Mouse (Mus musculus) lung, postnatal 36 days (tissue): ENCODE results near the gene Lef1.

Source experiments
- DNase-seq: peaks from one replicate; pipeline ENCODE4 v3.0.0; 2022; ENCODE audit warnings: mixed read lengths

Gene Lef1

DNA sequence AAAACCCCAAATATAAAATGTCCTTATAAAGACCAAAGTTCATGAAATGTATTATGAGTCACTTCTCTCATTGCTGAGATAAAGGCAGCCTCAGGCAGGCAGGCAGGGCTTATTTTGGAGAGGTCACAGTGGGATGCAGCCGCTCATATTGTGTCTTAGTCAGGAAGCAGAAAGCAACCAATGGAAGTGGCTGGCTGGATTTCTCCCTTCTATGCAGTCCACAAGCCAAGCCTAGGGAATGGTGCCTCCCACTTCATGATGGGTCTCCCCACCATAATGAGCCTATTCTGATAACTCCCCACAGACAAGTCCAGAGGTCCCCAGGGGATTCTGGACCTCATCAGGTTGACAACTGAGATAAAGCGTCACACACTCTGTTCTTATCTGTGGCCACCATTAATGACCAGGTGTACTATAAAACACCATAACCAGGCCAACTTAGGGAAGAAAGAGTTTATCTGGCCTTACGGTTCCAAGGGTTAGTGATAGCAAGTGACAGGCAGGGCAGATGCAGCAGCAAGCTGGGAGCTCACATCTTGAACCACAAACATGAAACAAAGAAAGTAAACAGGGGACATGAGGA, 145.2 kb downstream of the Lef1 start:
- no peak for DNase-seq

DNA sequence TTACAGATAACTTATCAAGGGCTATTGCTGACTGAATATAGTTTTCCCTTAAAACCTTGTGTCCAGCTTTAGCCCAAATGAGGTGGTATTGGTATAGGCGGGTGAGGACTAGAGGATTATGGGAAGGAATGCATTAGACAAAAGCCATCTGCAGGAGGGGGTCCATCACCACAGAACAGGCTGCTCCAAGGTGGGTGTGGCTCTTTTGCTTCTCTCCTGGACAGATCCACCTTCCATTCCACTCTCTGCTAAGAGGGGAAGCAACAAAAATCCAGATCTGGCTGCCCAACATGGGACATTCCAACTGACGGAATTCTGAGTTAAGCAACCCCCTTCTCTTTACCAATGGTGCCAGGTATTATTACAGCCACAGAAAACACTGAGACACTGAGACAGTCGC, 148.7 kb downstream of the Lef1 start:
- DNase-seq = no peak

DNA sequence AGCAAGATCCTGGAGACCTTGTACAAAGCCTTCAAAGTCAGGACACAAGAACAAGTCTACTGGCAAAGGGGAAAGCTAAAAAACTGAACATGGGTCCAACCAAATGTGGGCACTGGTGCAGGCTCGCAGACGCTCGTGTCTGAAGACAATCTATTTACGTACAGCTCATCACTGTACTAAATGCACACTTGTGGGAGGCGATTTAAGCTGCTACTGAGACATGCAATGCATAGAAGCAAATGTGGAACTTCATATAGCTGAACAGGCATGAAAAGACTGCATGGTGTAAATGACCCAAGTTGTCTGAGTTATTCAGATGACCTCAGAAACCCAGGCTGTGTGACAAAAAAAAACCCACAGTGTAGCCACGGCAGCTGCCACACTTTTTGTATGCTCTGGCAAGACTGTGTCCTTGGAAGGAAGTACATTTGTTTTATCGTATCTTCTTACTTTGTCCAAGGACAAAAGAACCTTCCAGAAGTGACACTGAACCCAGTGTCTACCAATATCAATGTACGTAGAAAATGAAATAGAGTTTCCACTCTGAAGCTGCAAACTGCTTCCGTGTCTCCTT, 149.2 kb downstream of the Lef1 start:
- DNase-seq = no peak

DNA sequence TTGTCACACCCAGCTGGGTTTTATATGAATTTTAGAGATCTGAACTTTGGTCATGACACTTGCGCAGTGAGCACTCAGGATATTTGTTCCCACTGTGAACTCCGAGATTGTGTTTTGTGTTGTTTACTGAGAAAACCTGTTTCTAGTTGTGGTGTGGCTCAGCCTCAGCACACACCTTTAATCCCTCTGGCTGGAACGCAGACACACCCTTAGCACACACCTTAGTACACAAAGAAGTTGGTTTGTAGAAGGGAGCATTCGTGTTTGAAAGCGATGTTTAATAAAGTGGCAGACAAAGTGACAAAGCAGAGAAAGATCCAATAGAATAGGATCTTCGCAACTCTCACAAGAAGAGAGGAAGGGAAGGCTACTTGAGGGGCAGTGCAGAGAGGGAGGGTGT, 150.1 kb downstream of the Lef1 start:
- DNase-seq = no peak

DNA sequence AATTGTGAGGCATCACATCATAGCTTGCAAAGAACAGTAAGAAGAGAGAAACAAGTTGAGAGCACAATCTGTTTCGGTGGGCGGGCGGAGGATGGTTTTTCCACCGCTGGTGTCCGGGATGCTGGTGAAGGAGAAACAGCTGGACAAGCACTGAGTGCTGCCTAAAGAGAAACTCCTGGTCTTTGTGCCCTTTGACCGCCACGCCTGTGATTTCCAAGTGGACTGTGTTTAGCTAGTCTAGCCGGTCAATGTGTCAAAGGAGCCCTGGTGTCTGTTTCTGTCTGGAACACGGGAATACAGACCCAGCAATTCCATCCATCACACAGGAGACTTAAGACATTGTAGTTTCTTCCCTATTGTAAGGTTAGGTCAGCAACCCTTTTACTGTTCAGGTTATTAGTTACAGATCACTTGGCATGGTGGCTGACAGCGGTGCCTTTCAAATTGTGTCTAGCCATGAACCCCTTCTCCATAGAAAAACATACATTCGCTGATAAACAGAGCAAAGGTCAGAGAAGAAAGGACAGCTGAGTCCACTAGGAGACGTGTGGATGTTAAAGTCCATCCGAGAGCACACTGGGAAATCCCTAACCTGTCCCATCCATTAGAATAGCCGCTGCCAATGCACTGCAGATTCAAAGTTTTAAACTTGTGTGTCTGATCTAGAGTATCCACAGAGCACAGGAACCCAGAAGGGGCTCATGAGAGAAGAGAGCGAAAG, 153.7 kb downstream of the Lef1 start:
- DNase-seq = peak; percentile 79

DNA sequence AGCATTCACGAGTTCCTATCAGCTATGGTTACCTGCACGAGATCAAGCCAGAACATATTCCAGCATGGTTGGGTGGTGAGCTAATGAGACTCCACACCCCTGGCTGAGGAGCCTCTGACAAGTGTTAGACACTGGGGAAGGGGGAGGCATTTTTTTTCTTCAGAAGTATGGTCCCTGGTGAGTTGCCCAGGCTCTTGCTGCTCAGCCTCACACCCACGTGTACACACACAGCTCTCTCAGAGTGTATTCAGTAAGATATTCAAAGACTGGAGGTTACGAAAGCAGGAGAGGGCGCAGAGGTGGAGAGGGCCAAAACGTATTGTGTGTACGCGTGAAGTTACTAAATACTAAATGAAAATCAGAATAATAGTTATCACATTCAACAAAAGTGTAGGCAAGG, 155.2 kb downstream of the Lef1 start:
- DNase-seq = peak; percentile 70

DNA sequence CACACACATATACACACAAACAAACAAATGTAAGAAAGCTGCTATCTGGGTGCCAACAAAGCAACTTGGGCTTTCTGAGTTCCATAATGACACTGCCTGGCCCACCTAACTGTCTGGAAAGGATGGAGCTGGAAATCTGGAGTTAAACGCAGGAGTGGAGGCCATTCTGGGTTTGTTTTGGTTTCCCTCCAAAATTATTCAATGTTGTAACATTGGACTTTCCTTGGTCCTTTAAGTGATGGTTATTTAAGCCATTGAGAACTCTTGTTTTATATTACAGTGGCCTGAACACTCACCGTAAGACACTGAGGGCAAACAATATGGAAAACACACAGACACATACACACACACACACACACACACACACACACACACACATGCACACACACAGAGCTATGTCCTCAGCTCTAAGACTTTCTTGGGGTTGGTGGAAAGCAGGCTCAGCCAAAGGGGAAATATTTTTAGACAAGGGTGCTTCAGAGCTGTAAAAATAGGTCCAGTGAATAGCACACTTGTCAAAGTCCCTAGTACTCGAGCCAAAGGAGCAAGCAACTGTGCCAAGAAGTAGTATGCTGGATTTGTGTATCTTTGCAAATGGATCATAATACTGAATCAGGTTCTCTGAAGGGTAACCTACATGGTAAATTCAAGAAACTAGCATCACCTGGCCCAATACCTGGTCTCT, 156.2 kb downstream of the Lef1 start:
- peak; percentile 75 for DNase-seq

DNA sequence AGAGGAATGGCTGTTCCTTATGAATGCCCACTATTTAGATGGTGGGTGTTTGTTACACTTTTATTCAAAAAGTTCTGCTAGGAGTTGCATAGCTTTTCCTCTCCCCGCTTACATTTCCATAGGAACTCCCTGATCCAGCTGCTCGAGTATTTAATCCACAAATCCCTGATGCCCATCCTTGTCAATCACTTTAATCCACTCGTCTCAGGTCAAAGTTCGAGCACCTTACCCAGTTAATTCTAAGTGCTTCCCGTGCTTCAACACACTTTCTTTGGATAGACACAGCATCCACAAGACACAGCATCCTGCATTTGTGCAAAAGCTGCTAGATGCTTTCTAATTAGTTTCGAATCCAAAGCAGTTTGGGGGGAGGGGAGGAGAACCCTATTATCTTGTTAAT, 160.1 kb downstream of the Lef1 start:
- no peak for DNase-seq

DNA sequence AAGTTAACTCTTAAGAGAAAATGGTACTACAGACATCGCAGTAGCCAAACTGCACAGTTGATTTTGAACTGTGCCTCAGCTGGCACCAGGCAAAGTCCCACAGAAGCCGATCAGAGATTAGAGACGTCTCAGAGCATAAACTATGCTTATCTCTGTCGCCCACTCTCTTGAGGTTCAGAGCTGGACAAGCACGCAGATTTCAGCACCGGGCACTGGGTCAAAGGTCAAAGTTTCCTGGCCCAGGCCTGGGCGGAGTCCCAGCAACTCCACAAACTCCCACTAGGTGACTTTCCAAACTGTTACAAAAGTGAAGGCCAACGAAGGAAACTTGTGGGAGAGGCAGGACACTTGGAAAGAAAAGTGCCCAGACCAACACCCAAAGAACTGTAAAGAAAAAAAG, 160.9 kb downstream of the Lef1 start:
- DNase-seq = peak; percentile 78

DNA sequence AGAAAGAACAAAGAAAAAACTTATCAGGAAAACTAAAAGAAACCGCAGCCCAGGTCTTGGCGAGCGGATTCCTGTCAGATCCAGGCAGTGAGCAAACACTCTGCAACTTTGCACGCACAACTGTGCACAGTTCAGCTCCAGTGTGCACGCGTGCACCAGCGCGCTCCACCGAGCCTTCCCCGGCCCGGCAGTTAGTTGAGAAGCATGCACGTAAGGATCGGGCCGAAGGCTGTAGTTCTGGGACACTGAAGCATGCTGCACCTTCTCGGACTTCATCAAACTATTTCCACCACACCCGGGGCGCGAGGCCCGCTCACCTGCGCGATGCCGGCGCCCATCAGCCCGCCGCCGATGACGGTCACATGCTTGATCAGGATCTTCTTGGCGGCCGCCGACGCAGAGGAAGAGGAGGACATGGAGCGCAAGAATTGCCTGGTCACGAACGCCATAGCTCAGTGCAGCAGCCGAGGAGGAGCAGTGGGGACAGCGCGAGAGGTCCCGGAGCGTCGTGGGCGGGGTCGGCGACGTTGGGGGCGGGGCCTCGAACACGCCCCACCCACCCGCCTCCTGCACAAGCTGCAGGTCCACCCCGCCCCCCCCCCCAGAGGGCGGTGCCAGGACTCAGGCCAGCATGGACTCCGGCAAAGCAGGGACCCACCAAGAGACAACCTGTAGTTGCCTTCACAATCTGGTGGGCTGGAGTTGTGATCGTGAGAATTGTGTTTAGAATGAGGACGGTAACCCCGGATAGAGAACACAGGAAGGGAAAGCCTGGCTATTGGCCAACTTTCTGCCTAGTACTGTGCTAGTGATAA, 161.5 kb downstream of the Lef1 start, which contains the start of gene Hadh:
TSS of gene Hadh (minus strand) at position 543 of the 815 bp plus-strand sequence.
- peak; percentile 91 for DNase-seq

DNA sequence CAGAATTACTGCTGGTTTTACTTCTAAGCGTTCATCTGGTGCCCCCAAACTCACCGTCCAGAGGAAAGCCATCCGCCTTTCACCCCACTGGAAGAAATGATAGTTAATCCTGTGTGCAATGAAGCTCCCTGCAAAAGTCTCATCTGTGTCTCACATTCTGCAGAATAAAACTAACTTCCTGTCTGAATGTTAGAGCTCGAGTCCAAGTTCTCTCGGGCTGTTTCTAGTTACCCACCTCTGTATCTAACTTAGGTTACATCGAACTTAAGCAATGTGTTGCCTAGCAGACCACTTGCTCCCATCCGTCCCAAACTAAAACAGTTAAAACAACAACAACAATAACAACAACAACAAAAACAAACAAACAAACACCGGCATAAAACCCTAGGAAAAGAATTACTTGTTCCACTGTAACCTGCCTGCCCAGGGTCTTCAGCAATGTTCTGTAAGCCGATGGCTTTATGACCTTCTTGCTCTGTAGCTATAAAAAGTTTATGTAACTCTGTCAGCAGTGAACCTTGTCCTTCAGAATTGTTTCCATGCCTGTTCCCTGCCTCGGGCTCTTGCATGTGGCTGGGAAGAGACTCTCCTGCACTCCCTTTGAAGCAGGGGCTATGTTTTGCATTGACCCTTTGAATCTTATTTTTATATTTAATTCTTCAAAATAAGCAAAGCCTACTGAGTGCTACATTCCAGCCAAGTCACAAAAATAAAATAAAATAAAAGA, 162.3 kb downstream of the Lef1 start:
- DNase-seq = no peak
